Mouse (Mus musculus): ENCODE measurements around the gene Tsc2. TPM values are rescaled to one million over a fixed set of nuclear protein-coding genes. Genes with fewer than 3 reads are reported as not detected.
A peak's percentile ranks its signal among the peaks of the same experiment; 100 is the strongest.

Gene Tsc2
- total and polyA plus RNA-seq, 3 experiments, result 104 to 178 (median 110) TPM

- WGBS, result 37% methylated on average over 5 of the region's 5 CpGs
- Histone ChIP-seq H3K27me3 (ENCODE audit: control insufficient read depth, insufficient read depth, low read length) (no peaks in the 10 kb centered on the region), H3K27ac (peak overlapping the region; percentile 33; the same call in 1 of the 2 replicates), H3K79me2 (replicated peaks; ENCODE audit: control insufficient read depth, insufficient read depth, low read length) (no peaks in the 10 kb centered on the region), H3K4me1 (ENCODE audit: control insufficient read depth, insufficient read depth, low read length) (peaks cover 3% of the 10 kb centered on the region; the same call in 1 of the 2 replicates), H3K36me3 (ENCODE audit: control insufficient read depth, insufficient read depth, low read length) (peaks cover 4% of the 10 kb centered on the region), H3K4me3 (no peak overlapping the region), H3K9ac (ENCODE audit: low read depth, low read length) (no peak overlapping the region)
- intact Hi-C loops (cut with DNase I), result loop anchor here (2.0 kb wide), 1 partner anchor 15 kb away; no protein-coding TSS in a partner anchor
- TF ChIP-seq POLR2A (IDR thresholded peaks at IDR 0.05; ENCODE audit: insufficient read depth, low read depth, low read length) (0 out of 2 replicates have a peak, but pooled peaks have one; percentile 10), EP300 (IDR thresholded peaks at IDR 0.05; ENCODE audit: insufficient read depth, low read depth, low read length) (no peak)
- DNase-seq, result no peak
Measured at GRCm38 (mm10) chr17:24583599-24584460, 48.6 kb downstream of the Tsc2 start.

- intact Hi-C loops (cut with DNase I), result no loop called here
- Histone ChIP-seq H3K9ac (ENCODE audit: low read depth, low read length) (no peak overlapping the region), H3K4me3 (no peak overlapping the region), H3K79me2 (replicated peaks; ENCODE audit: control insufficient read depth, insufficient read depth, low read length) (no peaks in the 10 kb centered on the region), H3K27ac (no peak overlapping the region), H3K27me3 (ENCODE audit: control insufficient read depth, insufficient read depth, low read length) (no peaks in the 10 kb centered on the region), H3K36me3 (ENCODE audit: control insufficient read depth, insufficient read depth, low read length) (peaks cover 2% of the 10 kb centered on the region; the same call in 1 of the 2 replicates), H3K4me1 (ENCODE audit: control insufficient read depth, insufficient read depth, low read length) (peaks cover 3% of the 10 kb centered on the region; the same call in 1 of the 2 replicates)
- no peak for DNase-seq
- WGBS, result 100% methylated on average over 2 of the region's 2 CpGs
- TF ChIP-seq CTCF (IDR thresholded peaks at IDR 0.05), result no peak
- no peak for TF ChIP-seq POLR2A (IDR thresholded peaks at IDR 0.05; ENCODE audit: insufficient read depth, low read depth, low read length)
- no peak for TF ChIP-seq EP300 (IDR thresholded peaks at IDR 0.05; ENCODE audit: insufficient read depth, low read depth, low read length)
Measured at GRCm38 (mm10) chr17:24580287-24580686, 52.1 kb downstream of the Tsc2 start.

GRCm38 (mm10) chr17:24579532-24579931 is 52.9 kb downstream of the Tsc2 start:
- intact Hi-C loops (cut with DNase I), result no loop called here
- Histone ChIP-seq H3K79me2 (replicated peaks; ENCODE audit: control insufficient read depth, insufficient read depth, low read length) (no peaks in the 10 kb centered on the region), H3K4me3 (no peak overlapping the region), H3K36me3 (ENCODE audit: control insufficient read depth, insufficient read depth, low read length) (peaks cover 2% of the 10 kb centered on the region; the same call in 1 of the 2 replicates), H3K9ac (ENCODE audit: low read depth, low read length) (no peak overlapping the region), H3K27ac (no peak overlapping the region), H3K4me1 (ENCODE audit: control insufficient read depth, insufficient read depth, low read length) (peaks cover 3% of the 10 kb centered on the region; the same call in 1 of the 2 replicates), H3K27me3 (ENCODE audit: control insufficient read depth, insufficient read depth, low read length) (no peaks in the 10 kb centered on the region)
- TF ChIP-seq POLR2A (IDR thresholded peaks at IDR 0.05; ENCODE audit: insufficient read depth, low read depth, low read length) (no peak), EP300 (IDR thresholded peaks at IDR 0.05; ENCODE audit: insufficient read depth, low read depth, low read length) (no peak), CTCF (IDR thresholded peaks at IDR 0.05) (no peak)
- DNase-seq, result no peak
- 90% methylated on average over 3 of the region's 3 CpGs for WGBS

GRCm38 (mm10) chr17:24573811-24574210 is 58.6 kb downstream of the Tsc2 start:
- no peaks in the 10 kb centered on the region for H3K4me1 ChIP-seq (ENCODE audit: control insufficient read depth, insufficient read depth, low read length)
- TF ChIP-seq POLR2A (IDR thresholded peaks at IDR 0.05; ENCODE audit: insufficient read depth, low read depth, low read length) (no peak), EP300 (IDR thresholded peaks at IDR 0.05; ENCODE audit: insufficient read depth, low read depth, low read length) (no peak), CTCF (IDR thresholded peaks at IDR 0.05) (no peak)
- WGBS, result 92% methylated on average over 9 of the region's 9 CpGs
- H3K9ac ChIP-seq (ENCODE audit: low read depth, low read length), result no peak overlapping the region
- no peak overlapping the region for H3K4me3 ChIP-seq
- no peak for DNase-seq
- no peaks in the 10 kb centered on the region for H3K36me3 ChIP-seq (ENCODE audit: control insufficient read depth, insufficient read depth, low read length)
- H3K27me3 ChIP-seq (ENCODE audit: control insufficient read depth, insufficient read depth, low read length), result no peaks in the 10 kb centered on the region
- intact Hi-C loops (cut with DNase I), result no loop called here
- H3K79me2 ChIP-seq (replicated peaks; ENCODE audit: control insufficient read depth, insufficient read depth, low read length), result no peaks in the 10 kb centered on the region
- no peak overlapping the region for H3K27ac ChIP-seq

GRCm38 (mm10) chr17:24572651-24573245 is 59.7 kb downstream of the Tsc2 start:
- no peak for DNase-seq
- Histone ChIP-seq H3K27ac (no peak overlapping the region), H3K27me3 (ENCODE audit: control insufficient read depth, insufficient read depth, low read length) (no peaks in the 10 kb centered on the region), H3K36me3 (ENCODE audit: control insufficient read depth, insufficient read depth, low read length) (no peaks in the 10 kb centered on the region), H3K9ac (ENCODE audit: low read depth, low read length) (no peak overlapping the region), H3K4me3 (no peak overlapping the region), H3K4me1 (ENCODE audit: control insufficient read depth, insufficient read depth, low read length) (no peaks in the 10 kb centered on the region), H3K79me2 (replicated peaks; ENCODE audit: control insufficient read depth, insufficient read depth, low read length) (no peaks in the 10 kb centered on the region)
- intact Hi-C loops (cut with DNase I), result no loop called here
- WGBS, result 92% methylated on average over 12 of the region's 12 CpGs
- no peak for TF ChIP-seq EP300 (IDR thresholded peaks at IDR 0.05; ENCODE audit: insufficient read depth, low read depth, low read length)
- no peak for TF ChIP-seq CTCF (IDR thresholded peaks at IDR 0.05)
- TF ChIP-seq POLR2A (IDR thresholded peaks at IDR 0.05; ENCODE audit: insufficient read depth, low read depth, low read length), result no peak
